Mouse (Mus musculus) C2C12 (cell line): ENCODE measurements at regions not wholly inside any gene's neighbourhood (a gene's known extent, or its start where the extent isn't known, plus 50 kb on each side); places are given as distances from the start of the nearest gene placed in this dataset.
A peak's percentile ranks its signal among the peaks of the same experiment; 100 is the strongest.

Source experiments
- H3K27me3 ChIP-seq: one replicate; pipeline ENCODE4 v1.6.1; 2011; ENCODE audit not compliant: control insufficient read depth, insufficient read depth, insufficient read length
- H3K36me3 ChIP-seq: one replicate; pipeline ENCODE4 v1.6.1; 2011; ENCODE audit not compliant: control insufficient read depth, insufficient read depth
- H3K4me3 ChIP-seq: one replicate; pipeline ENCODE4 v1.5.1; 2011; ENCODE audit warnings: mild to moderate bottlenecking, control low read depth; ENCODE audit not compliant: poor library complexity, insufficient read depth, severe bottlenecking
- H3K79me2 ChIP-seq: one replicate; pipeline ENCODE4 v1.6.1; 2011; ENCODE audit not compliant: control insufficient read depth, insufficient read depth
- H3K79me3 ChIP-seq: one replicate; pipeline ENCODE4 v1.6.1; 2011; ENCODE audit warnings: low read depth, control low read depth
- H3ac ChIP-seq: one replicate; pipeline ENCODE3; 2011; ENCODE audit warnings: low read depth; ENCODE audit not compliant: control insufficient read depth, insufficient read length
- CEBPB ChIP-seq: IDR thresholded peaks from one replicate; pipeline ENCODE4 v1.6.1; 2011; ENCODE audit warnings: low read depth, mild to moderate bottlenecking, control low read depth, moderate library complexity
- CTCF ChIP-seq: IDR thresholded peaks from one replicate; pipeline ENCODE4 v1.5.1; 2011; ENCODE audit not compliant: control insufficient read depth, insufficient read depth, insufficient read length
- FOSL1 ChIP-seq: IDR thresholded peaks from one replicate; pipeline ENCODE4 v1.8.0; 2011; ENCODE audit warnings: mild to moderate bottlenecking, low read length; ENCODE audit not compliant: poor library complexity, insufficient read depth, severe bottlenecking
- MAX ChIP-seq: IDR thresholded peaks from one replicate; pipeline ENCODE4 v1.6.1; 2011; ENCODE audit warnings: mild to moderate bottlenecking, control low read depth
- MYOD1 ChIP-seq: IDR thresholded peaks from one replicate; pipeline ENCODE4 v1.6.1; 2011; ENCODE audit warnings: low read depth; ENCODE audit not compliant: control insufficient read depth, insufficient read length
- MYOG ChIP-seq: IDR thresholded peaks from one replicate; pipeline ENCODE4 v1.6.1; 2011; ENCODE audit not compliant: control insufficient read depth, insufficient read length; ENCODE audit errors: extremely low read depth
- USF1 ChIP-seq: IDR thresholded peaks from one replicate; pipeline ENCODE4 v1.6.1; 2011; ENCODE audit warnings: low read depth, mild to moderate bottlenecking, control low read depth, moderate library complexity

- H3K79me3 ChIP-seq, result no peaks in the 10 kb centered on the region
Measured at GRCm38 (mm10) chr4:9103958-9104357, 865.1 kb upstream of the Car8 start.

GRCm38 (mm10) chr4:9096809-9097700, 858.2 kb upstream of the Car8 start:
- no peaks in the 10 kb centered on the region for H3K36me3 ChIP-seq
- H3K27me3 ChIP-seq, result no peaks in the 10 kb centered on the region
- peak overlapping the region; percentile 6 for H3ac ChIP-seq
- no peaks in the 10 kb centered on the region for H3K79me2 ChIP-seq
- H3K4me3 ChIP-seq, result no peak overlapping the region
- TF ChIP-seq MYOD1, result no peak
- TF ChIP-seq CTCF, result peak; percentile 92
- TF ChIP-seq USF1, result no peak
- no peak for TF ChIP-seq CEBPB
- H3K79me3 ChIP-seq, result no peaks in the 10 kb centered on the region

More at GRCm38 (mm10) chr4:9103958-9104357, 865.1 kb upstream of the Car8 start:
- Histone ChIP-seq H3K79me2 (no peaks in the 10 kb centered on the region), H3K27me3 (no peaks in the 10 kb centered on the region), H3K36me3 (no peaks in the 10 kb centered on the region), H3K4me3 (no peak overlapping the region), H3ac (no peak overlapping the region)
- TF ChIP-seq FOSL1, result peak; percentile 95
- TF ChIP-seq CTCF, result no peak
- peak; percentile 73 for TF ChIP-seq MAX

GRCm38 (mm10) chr4:9096274-9096673, 857.4 kb upstream of the Car8 start:
- no peak overlapping the region for H3K4me3 ChIP-seq
- no peaks in the 10 kb centered on the region for H3K36me3 ChIP-seq
- no peaks in the 10 kb centered on the region for H3K79me3 ChIP-seq
- H3ac ChIP-seq, result no peak overlapping the region
- H3K79me2 ChIP-seq, result no peaks in the 10 kb centered on the region
- no peaks in the 10 kb centered on the region for H3K27me3 ChIP-seq
- TF ChIP-seq FOSL1, result no peak
- TF ChIP-seq CTCF, result no peak
- no peak for TF ChIP-seq CEBPB
- TF ChIP-seq USF1, result no peak
- no peak for TF ChIP-seq MYOD1
- no peak for TF ChIP-seq MAX
- no peak for TF ChIP-seq MYOG

GRCm38 (mm10) chr4:9095646-9096045, 856.8 kb upstream of the Car8 start:
- no peaks in the 10 kb centered on the region for H3K36me3 ChIP-seq
- H3K79me3 ChIP-seq, result no peaks in the 10 kb centered on the region
- no peak overlapping the region for H3K4me3 ChIP-seq
- H3K79me2 ChIP-seq, result no peaks in the 10 kb centered on the region
- H3ac ChIP-seq, result no peak overlapping the region
- no peak for TF ChIP-seq CTCF
- no peak for TF ChIP-seq USF1
- peak; percentile 15 for TF ChIP-seq MYOD1
- no peak for TF ChIP-seq FOSL1
- no peak for TF ChIP-seq MYOG
- no peak for TF ChIP-seq CEBPB
- H3K27me3 ChIP-seq, result no peaks in the 10 kb centered on the region

- Histone ChIP-seq H3K36me3 (no peaks in the 10 kb centered on the region), H3ac (no peak overlapping the region), H3K79me2 (no peaks in the 10 kb centered on the region), H3K27me3 (no peaks in the 10 kb centered on the region), H3K79me3 (no peaks in the 10 kb centered on the region), H3K4me3 (no peak overlapping the region)
- TF ChIP-seq CEBPB (no peak), MYOG (no peak), CTCF (no peak), USF1 (no peak), MYOD1 (no peak), MAX (no peak), FOSL1 (no peak)
Measured at GRCm38 (mm10) chr4:9094522-9094921, 855.7 kb upstream of the Car8 start.

GRCm38 (mm10) chr4:9094076-9094475, 855.2 kb upstream of the Car8 start:
- Histone ChIP-seq H3K27me3 (no peaks in the 10 kb centered on the region), H3K4me3 (no peak overlapping the region), H3K79me3 (no peaks in the 10 kb centered on the region), H3ac (no peak overlapping the region), H3K36me3 (no peaks in the 10 kb centered on the region), H3K79me2 (no peaks in the 10 kb centered on the region)
- no peak for TF ChIP-seq CTCF
- no peak for TF ChIP-seq USF1
